Mouse (Mus musculus) CD4-positive helper T cell, adult 2 months (primary cell): ENCODE results near the gene 1700056E22Rik.
A peak's percentile ranks its signal among the peaks of the same experiment; 100 is the strongest.

Experiments
- DNase-seq: peaks from one replicate; pipeline ENCODE4 v3.0.0-alpha.2; 2012; ENCODE audit warnings: low read depth, missing footprints, low spot score

The 1700056E22Rik gene

DNA sequence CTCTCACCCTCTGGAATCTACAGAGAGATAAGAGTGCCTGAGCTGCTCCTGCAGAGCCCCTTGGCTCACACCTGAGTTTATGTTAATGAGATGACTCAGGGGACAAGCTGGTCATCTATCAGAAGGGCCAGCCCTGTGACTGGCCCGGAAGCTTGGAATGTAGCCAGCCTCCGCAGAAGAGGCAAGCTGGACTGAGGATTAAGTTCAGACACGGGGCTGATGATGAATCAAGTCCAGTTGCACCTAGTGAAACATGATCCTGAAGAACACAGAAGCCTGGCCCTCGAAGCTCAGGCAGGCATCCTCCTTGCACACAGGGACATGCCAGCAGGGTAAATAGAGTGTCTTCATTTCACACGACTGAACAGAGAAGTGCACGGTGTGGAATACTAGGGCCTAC lies 17.7 kb upstream of the 1700056E22Rik start:
- no peak for DNase-seq

GRCm38 (mm10) chr1:184051286-184051685 lies 17.2 kb upstream of the 1700056E22Rik start:
- no peak for DNase-seq

GRCm38 (mm10) chr1:184048675-184049418 lies 14.7 kb upstream of the 1700056E22Rik start:
- DNase-seq = peak; percentile 86

GRCm38 (mm10) chr1:184047818-184048217 lies 13.7 kb upstream of the 1700056E22Rik start:
- peak; percentile 59 for DNase-seq

DNA sequence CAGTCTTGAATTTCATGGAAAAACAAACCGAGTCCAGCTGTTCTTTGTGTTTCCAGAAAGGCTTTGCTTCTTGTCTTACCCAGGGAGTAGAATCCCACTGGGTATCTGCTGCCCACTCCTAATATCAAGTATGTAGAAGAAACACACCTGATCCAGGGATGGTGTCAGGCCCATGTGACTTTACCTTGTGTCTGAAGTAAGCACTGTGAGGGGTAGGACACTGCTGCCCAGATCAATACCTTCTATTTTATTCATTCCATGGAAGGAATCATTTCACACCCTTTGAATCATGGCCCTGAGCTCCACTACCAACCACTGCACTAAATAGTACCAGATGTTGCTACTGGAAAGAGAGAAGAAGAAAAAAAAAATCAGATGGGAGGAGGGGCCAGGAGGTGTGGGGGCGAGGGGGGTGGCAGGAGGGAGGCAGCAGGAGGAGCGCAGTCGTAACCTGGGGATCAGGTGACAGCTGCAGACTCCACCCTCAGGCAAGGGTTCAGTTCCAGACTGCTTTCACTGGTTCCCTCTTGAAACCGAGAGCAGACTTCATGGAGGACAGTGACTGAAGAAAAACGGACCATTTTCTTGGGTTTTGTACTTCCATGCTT lies 12.1 kb upstream of the 1700056E22Rik start:
- DNase-seq = peak; percentile 59

GRCm38 (mm10) chr1:184043391-184043790 lies 9.3 kb upstream of the 1700056E22Rik start:
- DNase-seq = no peak

DNA sequence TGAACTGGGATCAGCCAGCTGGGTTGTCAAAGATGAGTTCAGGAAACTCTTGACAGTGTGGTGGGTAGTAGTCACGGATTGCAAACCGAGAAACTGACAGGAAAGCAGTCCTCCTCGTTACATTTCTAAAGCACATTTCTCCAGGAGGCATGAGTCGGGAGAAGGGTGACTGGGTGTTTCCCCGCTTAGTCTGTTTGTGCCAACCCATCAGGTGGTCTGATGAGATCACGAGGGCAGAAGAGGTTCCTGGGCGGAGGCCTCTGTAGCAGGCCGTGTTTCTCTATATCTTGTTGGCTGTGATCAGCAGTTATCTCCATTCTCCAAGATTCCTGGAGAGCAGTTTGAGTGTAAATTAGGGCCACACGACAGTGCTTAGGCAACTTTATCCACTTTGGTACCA lies 8.6 kb upstream of the 1700056E22Rik start:
- DNase-seq = peak; percentile 55

DNA sequence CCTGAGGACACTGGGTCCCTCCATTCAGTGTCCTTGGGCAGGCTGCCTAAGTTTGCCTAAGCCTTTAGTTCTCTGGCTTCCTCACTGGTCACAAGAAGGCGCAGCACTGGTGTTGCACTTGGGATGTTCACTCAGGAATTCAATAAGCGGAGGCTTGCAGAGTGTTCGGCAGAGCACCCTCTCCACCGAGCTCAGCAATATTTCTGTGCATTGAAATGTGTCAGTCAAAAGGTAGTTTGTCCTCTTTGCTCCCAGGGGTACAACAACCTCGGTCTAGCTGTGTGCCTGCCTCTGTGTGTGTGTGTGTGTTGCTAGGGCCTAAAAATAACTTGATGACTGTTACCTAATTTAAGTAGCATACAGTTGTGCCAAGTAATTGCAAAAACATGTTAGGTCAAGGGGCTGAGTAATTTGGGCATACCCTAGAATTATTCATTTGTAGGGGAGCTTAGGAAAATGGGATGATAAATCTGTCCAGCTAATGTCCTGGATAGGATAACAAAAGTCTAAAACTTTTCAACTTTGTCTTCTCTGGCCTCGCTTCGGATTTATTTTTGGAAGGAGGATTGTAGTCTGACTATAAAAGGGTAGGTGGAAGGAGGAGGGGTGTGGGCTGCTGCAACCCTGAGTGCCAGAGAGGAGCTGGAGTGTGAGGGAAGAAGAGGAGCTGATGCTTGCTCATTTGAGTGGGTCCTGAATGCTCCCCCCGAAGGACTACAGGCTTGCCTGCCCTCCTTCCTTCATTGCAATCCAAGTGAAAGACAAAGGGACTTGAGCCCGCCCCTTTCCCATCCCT lies 7.9 kb upstream of the 1700056E22Rik start:
- DNase-seq = peak; percentile 10

GRCm38 (mm10) chr1:184040906-184041305 lies 6.8 kb upstream of the 1700056E22Rik start:
- DNase-seq = peak; percentile 3

DNA sequence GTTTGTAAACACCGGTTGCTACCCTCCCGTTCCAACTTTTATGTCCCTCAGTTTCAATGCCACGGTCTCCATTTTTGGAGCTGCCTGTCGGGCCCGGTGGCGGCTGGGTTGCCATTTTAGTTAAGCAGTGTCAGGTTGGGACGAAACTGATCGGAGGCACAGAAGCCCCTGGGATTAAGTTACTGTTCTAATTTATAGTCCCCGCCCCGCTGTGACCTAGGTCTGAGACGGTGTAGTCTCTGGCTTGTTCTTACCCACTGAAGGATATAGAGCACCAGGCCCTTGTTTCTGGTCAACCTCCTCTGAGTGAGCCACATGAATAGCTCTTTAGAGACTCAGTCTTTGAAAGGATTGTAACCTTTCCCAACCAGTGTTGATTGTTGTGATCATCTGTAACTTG lies 6.1 kb upstream of the 1700056E22Rik start:
- peak; percentile 10 for DNase-seq

DNA sequence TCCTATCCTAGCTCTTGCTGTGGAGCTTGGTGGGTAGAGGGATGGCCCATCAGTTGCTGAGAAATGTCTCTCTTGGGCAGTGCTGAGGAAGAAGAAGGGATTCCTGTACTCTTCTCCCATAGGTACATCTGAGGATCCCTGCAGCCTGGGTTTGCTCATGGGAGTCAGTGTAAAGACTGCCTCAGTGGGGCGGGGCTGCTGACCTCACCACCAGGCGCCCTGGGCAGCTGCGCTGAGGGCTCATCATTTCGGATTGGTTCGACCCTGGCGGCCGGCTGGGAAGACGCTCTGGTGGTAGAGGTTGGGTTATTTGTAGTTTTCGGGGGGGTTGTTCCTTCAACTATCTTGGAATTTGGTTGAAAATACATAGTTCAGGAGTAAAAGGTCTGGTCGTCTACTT lies 5.2 kb upstream of the 1700056E22Rik start:
- no peak for DNase-seq

DNA sequence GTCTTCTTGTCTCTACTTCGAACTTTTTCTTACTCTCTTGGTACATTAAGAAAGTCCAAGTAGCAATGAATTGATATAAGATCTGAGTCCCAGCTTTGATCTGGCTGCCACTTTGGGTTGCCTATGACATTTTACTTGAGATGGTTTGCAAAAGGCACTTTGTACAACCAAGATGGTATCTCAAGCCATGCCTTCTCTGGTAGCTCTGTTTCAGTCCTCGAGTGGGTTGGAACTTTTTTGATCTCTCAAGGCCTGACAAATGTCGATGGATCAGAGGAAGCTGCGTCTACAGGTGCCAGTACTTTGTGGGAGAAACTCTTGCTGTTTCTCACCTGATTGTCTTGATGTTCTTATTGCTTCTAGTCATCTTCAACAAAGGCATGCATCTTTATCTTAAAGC lies 3.7 kb upstream of the 1700056E22Rik start:
- DNase-seq = peak; percentile 56

- peak; percentile 49 for DNase-seq
Observed at GRCm38 (mm10) chr1:184035346-184035903, 1.3 kb upstream of the 1700056E22Rik start.

DNA sequence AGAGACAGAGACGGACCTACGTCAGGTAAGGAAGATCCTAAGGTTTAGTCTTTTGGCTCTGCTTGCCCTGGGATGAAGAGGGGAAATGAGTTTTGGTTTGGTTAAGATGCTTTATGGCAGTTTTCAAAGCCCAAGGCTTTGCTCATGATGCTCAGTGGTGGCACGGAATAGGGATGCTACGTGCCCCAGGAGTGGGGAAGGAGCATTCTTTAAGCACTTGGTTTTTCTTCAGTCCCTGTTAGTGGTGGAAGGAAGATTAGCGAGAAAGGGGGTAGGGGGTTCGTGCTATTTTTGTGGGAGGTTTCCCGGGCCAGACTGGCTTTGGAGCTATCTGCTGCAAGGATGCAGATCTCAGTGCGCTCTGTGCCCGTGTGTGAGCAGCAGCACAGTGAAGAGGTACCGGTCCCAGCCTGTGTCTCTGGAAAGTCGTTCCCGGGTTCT lies 660 bp upstream of the 1700056E22Rik start:
- no peak for DNase-seq

DNA sequence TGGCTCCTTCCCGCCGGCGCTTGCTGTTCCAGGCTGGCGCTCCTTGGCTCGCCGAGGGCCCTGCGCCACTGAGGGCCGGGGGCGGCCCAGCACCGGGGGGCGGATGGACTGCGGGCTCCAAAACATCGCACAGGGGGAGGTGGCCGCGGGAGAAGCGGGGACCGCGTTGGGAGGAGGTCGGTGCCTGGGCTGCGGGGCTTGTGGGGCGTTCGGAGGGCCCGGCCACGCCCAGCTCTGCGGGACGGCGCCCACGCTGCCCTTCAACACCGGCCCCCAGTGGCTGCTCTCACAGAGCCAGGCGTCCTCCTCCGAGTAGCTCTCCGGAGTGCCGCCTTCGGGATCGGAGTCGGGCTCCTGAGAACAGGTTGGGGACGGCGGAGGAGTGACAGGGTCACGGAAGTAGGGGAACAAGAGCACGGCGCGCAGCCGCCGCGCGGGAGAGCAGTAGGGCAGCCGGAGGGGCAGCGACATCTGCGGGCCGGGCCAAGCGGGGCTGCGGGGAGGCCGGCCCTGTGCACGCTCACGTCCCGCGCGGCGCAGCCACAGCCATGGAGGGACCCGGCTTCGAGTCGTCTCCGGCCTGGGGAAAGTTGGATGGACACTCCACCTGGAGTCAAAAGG lies 601 bp downstream of the 1700056E22Rik start:
- peak; percentile 86 for DNase-seq

GRCm38 (mm10) chr1:184032682-184033389 lies 1.3 kb downstream of the 1700056E22Rik start:
- peak; percentile 14 for DNase-seq

DNA sequence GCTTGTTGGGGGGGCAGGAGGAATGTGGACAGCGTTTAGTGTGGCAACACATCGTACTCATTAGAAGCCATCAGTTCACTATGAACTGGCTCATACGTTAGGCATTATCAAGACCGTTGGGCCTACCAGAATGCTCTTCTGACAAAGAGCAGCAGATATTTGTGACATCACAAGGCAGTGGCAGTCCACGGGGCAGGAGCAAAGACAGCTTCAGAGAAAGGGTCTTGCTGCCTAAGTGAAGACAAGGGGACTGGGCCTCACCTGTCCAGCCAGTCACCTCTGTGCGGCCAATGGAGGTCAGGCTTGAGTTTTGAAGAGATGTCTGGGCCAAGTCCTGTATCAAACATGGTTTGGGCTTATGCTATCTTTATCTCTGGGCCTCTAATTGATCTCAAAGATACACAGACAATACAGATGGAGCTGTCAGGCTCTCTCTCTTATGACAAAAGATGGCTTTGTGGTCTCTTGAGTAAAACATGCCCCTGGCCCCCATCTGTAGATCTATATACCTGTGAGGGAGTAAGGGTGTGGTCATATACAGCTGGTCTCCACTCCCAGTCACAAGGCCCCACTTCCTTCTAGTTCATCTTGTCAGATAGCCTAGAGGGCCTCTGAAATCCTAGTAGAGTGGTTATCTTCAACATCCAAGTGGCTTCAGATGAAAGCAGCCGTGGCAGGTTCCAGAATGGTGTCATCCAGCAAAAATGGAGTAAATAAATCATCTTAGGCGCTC lies 3.9 kb downstream of the 1700056E22Rik start:
- DNase-seq = peak; percentile 7

DNA sequence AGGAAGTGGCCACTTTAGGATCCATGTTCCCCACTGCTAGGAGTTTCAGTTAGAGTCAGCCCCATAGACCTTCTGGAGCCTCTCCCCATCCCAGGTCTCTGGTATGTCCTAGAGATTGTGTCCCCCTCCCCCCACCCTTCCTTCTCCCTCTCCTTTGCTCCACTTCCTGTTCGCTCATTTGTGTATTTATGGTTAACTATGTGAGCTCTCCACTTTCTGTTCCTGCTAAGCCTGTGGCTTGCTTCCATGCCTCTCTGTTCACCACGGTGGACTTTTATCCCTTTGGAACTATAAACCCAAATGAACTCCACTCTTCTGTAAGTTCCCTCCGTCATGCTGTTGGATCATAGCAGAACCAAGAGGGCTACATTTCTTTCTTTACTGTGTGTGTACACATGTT lies 7.1 kb downstream of the 1700056E22Rik start:
- no peak for DNase-seq

GRCm38 (mm10) chr1:184025079-184025478 lies 9.0 kb downstream of the 1700056E22Rik start:
- DNase-seq = peak; percentile 53

DNA sequence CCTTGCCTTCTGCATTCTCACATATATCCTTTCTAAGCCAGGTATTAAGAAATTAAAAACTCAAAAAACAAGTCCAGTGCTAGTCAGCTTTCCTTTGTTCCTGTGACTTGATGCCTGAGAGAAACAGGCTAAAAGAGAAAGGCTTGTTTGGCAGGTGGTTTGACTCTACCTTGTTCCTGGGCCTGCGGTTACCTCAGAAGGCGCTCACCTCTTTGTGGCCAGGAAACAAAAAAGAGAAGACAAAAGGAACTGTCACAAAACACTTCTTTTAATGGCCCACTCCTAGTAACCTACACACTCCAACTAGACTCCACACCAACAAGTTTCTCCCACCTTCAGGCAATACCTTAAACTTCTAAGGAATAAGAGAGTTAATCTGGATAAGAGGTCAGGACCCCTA lies 9.5 kb downstream of the 1700056E22Rik start:
- peak; percentile 74 for DNase-seq
